Mouse (Mus musculus) G1E (cell line): Measurements from ENCODE around the gene Il1rapl2.

Source experiments
- CTCF ChIP-seq: IDR thresholded peaks from 2 replicates; pipeline ENCODE4 v1.5.1; 2012; ENCODE audit warnings: low read depth, low read length, inconsistent platforms, mixed read lengths
- GATA1 ChIP-seq: IDR thresholded peaks from 2 replicates; pipeline ENCODE4 v1.6.1; 2012; ENCODE audit warnings: borderline replicate concordance, low read length, inconsistent platforms, mixed read lengths
- GATA2 ChIP-seq: IDR thresholded peaks from 2 replicates; pipeline ENCODE4 v1.6.1; 2012; ENCODE audit warnings: low read depth, low read length, inconsistent platforms, borderline replicate concordance

- TF ChIP-seq CTCF (no peak), GATA1 (no peak), GATA2 (no peak)
These were observed 879.4 kb downstream of the Il1rapl2 start for GRCm38 (mm10) chrX:138449856-138450255.
